Mouse (Mus musculus) heart, adult 8-10 months (tissue): ENCODE data around the gene Gm4881. TPM values are rescaled to one million over a fixed set of nuclear protein-coding genes. Genes with fewer than 3 reads are reported as not detected.

ENCODE experiments used
- DNase-seq: peaks from one replicate; pipeline ENCODE4 v3.0.0; 2022; ENCODE audit warnings: low spot score
- total RNA-seq, 4 experiments: library from RNA; stranded (reverse); gene quantifications; 2 replicates each; pipeline ENCODE4 v1.2.4; 2022

Gene Gm4881
- total RNA-seq, 4 experiments from 2014 or later: not detected

DNA sequence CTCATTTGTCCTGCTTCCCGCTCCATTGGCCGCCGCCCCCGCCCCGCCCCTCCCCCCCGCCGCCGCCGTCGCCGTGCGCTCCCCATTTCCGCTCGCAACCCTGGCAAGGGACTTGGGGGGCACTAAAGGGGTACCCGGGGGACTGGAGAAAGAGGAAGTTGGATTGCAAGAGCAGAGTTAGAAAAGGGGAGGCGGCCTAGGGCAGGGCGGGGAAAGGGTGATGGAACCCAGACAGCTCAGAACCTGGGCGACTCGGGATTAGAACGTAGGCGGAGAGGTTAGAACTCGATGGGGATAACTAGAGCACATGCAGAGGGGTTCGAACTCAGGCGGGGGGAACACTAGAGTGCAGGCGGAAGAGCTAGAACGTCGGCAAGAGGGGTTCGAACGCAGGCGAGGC lies 10.2 kb upstream of the Gm4881 start:
- DNase-seq: no peak

DNA sequence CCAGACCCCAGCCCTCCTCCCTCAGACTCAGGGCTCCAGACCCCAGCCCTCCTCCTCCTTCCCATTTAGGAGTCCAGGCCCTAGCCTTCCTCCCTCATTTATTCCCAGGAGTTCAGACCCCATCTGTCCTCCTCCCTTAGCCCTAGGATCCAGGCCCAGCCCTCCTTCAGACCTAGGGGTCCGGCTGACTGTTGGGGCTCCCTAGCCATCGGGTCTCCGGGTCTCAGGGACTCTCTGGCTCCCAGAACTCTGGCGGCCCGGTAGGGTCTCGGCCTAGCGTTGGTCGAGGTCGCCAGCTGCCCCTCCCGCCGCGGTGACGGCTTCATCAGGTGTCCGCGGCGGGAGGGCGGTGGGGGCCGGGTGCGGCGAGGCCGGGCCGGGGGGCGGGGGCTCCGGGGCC lies 9.7 kb upstream of the Gm4881 start:
- no peak for DNase-seq

DNA sequence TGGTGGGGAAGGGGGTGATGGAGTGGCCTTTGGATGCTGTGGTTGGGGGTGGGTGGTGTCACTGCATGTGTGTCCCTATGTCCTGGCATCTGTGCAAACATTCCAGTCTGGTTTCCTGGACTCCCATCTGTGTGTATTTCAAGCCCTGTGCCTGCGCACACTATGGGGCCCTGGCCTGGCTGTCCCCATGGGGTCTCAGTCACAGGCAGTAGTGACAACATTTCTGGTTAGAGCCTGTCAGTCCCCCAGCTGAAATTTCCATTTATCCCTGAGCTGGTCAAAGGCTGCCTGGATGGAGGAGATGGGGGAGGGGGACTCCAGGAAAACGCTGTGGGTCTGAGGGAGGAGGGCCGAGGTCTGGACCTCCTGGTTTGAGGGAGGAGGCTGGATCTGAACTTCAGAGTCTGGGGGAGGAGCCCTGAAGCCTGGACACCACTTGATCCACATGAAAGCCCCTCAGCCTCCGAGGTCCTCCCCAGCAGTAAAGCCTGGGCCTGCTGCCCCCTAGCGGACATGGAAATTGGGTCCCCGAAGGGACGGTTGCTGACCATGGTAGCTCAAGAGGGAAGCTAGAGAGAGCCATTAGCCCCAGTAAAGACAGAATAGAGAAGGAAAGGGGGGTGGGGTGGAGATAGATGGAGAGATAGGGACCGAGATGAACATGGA lies 5.8 kb upstream of the Gm4881 start:
- peak; percentile 48 for DNase-seq

DNA sequence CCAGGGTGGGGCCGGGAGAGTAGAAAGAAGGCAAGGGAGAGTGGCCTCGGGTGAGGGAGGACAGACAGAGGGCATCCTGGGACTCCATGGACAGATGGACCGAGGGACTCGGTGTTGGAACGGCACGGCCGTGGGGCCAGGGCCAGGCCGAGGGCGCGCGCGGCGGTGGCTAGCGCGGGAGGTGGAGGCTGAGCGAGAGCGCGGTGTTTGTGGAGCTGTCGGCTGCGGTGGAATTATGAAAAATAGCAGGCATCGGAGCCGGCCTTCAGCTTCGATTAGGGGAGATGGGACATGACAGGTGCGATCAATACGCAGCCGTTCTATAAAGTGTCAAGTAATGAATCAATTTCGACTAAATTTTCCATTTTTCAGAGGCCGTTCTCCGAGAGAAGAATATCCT lies 4.5 kb upstream of the Gm4881 start:
- DNase-seq: no peak

DNA sequence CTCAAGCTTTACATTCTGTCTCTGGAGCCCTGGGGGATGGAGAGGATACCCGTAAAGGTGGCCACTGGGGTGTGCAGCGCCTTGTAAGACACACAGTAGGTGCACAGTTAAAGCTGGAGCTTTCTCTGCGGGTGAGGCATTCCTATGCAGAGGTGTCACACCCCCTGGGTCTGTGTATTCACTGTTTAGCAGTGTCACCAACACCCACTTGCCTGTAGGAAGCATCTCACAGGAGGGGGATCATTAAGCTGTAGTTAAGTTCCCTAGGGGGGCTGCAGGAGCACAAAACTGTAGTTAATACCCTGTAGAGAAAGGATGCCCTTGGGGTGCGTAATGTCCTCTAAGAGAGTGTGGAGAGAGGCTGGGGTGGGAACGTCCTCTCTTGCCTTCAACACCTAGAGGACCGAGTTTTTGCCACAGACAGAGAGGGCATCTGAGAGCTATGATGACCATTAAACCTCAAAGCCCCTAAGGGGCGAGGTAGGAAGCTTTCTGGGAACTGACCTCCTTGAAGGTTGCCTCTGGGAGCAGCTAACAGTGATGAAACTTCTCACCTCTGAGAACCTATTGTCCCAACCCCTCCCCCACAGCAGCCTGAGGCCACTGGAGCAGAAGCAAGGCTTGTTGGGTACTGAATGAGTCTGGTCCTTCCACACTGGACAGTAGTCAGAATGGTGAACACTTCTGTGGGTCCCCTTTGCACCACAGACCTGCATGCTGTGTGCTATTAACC lies 3.2 kb upstream of the Gm4881 start:
- no peak for DNase-seq

DNA sequence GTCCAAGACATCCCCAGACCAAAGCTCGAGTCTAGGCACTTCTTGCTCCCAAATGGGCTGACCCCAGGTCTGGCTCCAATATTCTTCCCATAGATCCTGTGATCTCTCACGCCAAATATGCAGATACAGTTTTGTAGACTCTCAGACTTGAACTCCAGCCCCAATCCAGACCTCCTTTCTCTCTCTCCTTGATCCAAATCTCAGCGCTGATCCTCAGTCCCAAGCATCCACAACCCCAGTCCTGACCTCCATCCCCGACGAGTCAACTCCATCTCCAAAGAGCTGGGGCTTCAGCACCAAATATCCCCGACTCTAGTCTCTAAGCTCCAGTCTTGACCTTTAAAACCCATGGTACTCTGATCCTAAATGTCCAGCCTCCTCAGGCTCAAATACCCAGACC lies 653 bp downstream of the Gm4881 start:
- no peak for DNase-seq

DNA sequence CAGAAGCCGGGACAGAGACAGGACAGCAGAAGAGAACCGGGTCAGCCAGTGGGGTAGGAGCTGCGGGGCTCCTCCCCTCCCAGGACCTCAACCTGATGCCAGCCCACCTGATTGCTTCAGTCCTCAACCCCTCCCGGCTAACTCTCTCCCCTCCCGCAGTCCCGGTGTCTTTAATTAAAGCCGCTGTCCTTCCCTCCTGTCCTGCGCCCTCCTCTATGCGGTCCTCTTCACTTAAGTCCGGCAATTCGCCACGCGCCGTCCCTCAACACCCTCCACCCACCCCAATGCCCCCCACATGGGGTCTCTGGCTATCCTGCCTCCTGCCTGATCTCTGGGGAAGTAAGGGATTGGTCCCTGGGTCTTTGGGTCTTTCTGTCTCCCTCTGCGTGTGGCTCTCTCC lies 12.6 kb downstream of the Gm4881 start:
- no peak for DNase-seq

DNA sequence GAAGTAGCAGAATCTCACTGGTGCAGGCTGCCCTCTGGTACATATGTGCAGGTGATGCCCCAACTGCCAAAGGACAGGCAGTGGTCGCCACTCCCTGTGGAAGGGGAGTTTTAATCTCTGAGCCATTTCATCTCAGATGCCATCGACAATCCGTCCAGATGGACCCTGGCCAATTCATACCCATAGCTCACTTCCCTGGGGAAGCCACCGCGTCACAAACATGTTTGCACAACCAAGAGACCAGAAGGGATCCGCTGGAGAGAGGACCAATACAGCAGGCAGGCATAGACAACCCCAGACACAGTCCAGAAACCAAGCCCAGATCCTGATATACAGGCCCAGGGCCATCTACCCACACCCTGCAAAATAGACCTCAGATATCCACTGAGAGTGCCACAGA lies 13.8 kb downstream of the Gm4881 start:
- no peak for DNase-seq

DNA sequence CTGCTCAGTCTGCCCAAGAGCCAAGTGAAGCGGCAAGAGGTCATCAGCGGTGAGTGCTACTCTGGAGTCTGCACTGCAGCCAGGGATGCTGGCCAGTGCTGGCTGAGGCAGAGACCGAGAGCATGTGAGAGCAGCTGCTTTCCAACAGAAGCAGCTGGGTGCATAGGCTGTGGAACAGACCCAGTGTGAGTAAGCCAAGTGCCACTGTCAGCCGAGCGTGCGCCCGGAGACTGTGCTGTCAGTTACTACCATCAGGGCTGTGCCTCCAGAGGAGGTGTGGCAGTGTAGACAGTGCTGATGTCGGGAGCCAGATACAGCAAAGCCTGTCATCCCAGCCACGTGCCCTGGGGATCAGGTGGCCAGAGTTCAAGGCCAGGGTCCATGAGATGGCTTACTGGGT lies 24.6 kb downstream of the Gm4881 start:
- peak; percentile 76 for DNase-seq

DNA sequence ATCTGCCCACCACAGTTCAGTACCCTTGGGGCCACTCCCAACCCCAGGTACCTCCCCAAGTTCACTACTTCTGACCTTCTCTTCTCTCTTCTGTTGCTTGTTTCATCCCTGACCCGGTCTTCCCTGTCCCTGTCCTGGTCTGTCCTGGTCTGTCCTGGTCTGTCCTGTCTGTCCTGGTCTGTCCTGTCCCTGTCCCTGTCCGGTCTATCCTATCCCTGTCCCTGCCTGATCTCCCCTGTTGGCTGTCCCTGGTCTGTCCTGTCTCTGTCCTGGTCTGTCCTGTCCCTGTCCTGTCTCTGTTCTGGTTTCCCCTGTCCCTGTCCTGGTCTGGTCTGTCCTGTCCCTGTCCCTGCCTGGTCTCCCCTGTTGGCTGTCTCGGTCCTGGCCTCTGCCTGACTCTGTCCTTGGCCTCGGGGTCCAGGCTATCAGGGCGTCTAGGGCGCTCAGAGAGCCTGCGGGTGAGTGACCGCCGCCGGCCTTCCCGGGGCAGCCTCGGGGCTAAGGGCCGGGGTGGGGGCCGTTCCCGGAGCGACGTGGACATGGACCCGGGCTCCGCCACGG lies 25.5 kb downstream of the Gm4881 start:
- no peak for DNase-seq

DNA sequence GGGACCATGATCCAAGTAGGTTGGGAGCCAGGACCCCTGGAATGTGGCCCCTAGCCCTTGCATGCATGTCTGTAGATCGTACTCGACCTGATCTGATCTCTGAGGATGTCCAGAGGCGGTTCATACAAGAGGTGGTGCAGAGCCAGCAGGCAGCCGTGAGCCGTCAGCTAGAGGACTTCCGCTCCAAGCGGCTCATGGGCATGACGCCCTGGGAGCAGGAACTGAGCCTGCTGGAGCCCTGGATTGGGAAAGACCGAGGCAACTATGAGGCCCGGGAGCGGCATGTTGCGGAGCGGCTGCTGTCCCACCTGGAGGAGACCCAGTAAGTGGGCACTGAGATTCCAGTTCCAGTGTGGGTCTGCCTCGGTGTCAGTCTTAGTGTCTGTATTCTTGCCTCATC lies 31.8 kb downstream of the Gm4881 start:
- DNase-seq: no peak

DNA sequence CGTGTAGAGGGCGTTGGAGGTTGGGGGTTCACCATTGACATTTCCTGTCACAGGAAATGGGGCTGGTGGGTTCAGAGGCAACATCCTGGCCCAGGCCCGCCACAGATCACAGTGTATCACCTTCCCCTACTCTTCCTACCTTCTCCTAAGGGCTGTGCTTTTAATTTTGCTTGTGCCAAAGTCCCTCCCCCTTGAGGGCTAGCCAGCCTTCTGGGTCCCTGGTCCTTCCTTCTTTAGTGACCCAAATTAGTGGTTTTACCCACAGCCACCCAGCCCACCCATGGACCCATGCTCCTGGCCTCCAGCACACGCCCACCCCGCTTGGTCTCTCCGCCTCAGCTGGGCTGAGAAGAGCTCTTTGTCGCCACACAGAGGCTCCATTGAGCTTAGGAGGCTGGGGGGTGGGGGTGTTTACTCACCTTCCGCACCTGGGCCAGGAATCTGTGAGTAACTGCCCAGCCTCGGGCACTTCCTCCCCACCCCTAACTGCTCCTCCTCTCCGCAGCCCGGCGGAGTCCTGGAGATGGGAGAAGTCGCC lies 37.0 kb downstream of the Gm4881 start:
- DNase-seq: no peak

DNA sequence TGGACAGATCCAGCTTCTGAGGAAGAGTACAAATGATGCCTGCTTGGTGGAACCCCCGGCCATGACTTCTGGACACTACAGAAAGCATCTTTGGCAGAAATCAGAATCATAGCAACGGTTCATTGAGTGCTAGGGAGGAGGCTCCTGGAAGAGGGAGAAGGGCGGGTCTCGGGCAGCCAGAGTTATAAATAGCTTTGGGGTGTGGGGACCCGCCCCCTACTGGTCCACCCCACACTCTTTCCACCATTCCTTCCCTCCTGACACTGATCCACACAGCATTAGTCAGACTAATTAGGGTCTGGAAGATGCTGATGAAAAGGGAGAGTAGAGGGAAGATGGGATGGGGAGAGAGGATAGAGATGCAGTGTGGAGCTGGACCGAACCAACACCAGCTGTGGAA lies 37.7 kb downstream of the Gm4881 start:
- DNase-seq: no peak

DNA sequence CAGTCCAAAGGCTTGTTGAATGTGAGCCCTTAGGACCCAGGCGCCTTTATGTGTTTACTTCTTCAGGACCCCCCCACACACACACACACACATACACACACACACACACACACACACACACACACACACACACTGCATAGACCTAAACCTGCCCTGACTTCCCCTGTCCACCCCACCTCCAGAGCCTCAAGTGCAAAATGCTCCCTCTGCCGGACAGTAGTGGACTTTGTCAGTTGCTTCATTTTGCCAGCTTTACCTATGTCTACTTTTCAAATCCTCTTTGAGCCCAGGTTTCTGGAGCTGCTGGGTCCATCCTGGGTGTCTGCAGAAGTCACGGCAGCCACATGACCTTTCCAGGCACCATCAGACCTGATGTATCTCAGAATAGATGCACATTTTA lies 39.4 kb downstream of the Gm4881 start:
- DNase-seq: no peak

DNA sequence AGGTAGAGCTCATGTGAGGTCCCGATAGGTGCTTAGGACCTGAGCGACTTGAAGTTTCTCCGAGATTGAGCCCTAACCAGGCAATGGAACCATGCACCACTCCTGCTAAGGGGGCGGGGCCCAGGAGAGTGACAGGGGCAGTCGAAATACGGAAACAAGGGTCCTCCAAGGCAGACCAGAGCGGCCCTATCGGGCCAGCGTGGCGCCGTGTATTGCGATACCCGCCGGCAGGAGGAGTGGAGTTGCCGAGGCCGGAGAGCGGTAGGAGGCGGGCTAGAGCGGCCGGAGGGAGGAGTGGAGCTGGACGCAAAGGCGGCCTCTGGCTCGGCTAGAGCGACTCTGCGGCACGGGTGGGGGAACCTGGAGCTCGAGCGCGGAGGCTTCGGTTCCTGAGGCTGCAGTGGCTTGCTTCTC lies 40.2 kb downstream of the Gm4881 start:
- peak; percentile 97 for DNase-seq

DNA sequence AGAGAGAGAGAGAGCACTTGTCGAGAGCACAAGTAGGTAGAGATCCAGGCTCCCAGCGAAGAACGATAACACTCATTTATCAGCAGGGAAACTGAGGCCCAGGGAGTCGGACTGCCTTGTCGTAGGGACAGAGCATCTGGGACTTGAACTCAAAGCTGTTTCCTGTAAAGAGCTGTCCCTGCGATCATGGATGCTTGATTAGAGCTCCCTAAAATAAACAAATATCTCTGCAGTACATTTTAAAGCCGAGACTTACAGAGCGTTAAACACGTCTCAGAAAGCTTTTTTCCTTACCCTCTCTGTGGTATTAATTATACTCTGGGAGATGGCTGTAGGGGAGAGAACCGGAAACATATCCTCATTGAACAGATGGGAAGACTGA lies 40.9 kb downstream of the Gm4881 start:
- DNase-seq: no peak

DNA sequence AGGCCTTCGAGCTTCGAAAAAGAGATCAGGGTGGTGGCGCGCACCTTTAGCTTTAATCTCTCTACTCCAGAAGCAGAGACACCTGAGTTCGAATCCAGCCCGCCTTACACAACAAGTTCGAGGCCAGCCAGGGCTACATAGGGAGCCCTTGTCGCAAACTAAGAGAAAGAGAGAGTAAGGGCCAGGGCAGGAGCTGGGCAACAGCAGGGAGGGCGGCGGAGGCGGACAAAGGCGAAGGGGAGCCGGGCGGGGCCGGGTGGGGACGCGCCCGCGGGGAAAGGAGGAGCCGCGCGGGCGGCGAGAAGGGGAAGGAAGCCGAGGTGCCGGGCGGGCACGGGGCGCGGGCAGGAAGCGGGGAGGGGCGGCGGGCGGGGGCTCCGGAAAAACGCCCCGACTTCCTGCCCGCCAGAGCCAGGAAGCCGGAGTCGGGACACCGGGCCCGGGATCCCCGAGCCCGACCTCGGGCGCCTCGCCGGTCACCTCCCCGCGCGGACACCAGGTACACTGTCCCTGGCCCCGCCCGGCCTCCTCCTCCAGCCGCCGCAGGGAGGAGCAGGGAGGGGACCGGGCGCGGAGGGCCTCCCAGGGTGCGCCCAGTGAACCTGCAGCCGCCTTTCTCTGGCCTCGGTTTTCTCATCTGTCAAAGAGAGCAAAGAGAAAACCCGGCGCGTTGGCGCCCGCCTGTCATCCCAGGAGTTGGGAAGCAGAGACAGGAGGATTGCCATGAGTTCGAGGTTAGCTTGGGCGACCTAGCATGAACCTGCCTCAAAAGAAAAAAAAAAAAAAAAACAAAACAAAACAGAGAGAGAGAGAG lies 41.5 kb downstream of the Gm4881 start, which contains the start of gene Arhgef1:
Gene Arhgef1 (plus strand): TSS at position 283 of the 814 bp plus-strand sequence.
- DNase-seq: peak; percentile 59

DNA sequence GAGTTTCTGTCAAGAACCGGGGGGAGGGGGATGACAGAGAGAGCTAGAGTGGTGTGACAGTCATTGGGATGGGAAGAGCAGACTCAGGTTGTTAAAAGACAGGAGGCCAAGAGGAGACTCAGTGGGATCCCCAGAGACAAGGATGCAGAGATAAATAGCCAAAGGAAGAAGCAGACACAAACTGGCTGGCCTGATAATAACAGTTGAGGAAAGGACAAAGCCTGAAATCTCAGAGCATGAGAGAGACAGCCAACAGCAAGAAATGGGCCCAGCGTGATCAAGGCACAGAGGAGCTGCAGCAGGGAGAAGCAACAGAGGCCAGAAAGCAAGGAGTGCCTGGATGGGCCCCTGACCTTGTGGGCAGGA lies 42.0 kb downstream of the Gm4881 start:
- no peak for DNase-seq

DNA sequence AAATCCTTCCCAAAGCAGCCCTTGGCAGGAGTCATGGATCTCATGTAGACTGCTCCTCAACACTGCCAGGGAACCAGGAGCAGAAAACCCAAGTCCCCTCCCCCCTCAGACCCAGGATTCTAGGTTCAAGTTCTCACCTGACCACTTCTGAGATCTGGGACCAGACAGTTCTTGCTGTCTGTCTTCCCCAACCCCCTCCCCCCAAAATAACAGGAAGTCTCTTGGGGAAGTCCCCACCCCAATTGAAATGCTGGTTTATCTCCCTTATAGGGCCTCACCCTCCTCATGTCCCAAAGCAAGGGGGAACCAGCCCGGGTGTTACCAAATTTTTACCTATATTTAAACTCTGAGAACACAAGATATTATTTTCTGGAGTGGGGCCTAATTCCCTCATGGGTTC lies 42.5 kb downstream of the Gm4881 start:
- DNase-seq: no peak

DNA sequence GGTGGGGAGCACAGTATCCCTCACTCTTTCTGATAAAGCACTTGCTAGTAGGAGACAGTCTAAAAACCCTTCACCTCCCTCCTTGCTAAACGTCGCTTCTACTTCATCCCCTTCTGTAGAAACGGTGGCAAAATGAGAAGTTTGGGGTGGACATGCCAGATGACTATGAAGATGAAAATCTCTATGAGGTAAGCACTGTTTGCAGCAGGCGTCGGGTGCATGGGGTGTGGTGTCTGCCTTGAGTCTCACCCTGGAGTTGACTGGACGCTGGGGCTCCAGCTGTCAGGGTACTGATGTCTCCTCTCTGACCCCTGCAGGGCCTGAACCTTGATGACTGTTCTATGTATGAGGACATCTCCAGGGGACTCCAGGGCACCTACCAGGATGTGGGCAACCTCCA lies 43.2 kb downstream of the Gm4881 start:
- DNase-seq: no peak

DNA sequence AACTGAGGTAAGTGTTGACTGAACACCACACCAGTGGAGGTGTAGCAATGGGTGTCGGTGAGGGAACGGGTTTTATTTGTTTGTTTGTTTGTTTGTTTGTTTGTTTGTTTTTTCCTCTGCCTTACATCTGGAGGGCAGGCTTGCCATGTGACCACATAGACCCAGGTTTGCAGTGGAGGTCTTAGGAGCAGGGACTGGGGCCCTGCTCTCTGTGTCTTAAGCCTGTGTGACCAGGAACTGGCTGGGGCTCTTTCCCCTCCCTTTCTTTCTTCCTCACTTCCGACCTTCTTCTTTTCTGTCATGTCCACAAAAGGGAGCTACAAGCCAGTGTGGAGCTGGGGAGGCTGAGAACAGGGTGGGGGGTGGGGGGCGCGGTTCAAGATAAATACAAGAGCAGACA lies 46.3 kb downstream of the Gm4881 start:
- DNase-seq: no peak

DNA sequence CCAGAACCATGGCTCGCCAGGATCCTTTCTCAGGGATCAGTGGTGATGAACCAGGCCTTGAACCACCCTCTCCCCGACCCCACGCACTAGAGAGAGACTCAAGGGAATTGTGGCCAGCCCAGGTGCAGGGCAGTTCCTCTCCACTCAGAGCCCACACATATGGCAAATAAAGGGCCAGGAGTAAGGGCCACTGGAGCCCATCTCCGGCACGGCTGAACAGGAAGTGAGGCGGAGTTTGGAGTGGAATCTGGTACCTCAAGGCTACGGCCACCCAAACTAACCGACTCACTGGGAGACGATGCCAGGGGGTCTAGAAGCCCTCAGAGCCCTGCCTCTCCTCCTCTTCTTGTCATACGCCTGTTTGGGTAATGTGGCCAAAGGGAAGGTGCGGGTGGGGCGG lies 47.1 kb downstream of the Gm4881 start, which contains the start of gene Cd79a:
Gene Cd79a (plus strand): TSS at position 158 of the 400 bp plus-strand sequence.
- no peak for DNase-seq
